Mouse (Mus musculus) kidney, postnatal 25 days (tissue): ENCODE measurements around the gene Slit2.

Experiments
- DNase-seq, 2 experiments: peaks; one replicate each; pipeline ENCODE4 v3.0.0; 2021; ENCODE audit warnings: mixed read lengths in 2 of 2

The Slit2 gene

DNA sequence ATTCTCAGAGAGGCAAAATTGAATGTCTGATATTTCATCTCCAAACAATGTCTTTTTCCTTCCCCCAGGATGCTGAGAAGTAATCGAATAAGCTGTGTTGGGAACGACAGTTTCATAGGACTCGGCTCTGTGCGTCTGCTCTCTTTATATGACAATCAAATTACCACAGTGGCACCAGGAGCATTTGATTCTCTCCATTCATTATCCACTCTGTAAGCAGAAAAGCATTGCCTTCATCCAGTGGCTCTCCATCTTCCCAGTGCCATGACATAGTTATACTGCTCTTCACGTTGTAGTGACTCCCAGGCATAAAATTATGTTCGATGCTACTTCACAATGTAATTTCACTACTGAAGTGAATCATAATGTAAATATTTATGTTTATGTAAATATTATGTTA lies 252.3 kb downstream of the Slit2 start:
- no peak for DNase-seq

DNA sequence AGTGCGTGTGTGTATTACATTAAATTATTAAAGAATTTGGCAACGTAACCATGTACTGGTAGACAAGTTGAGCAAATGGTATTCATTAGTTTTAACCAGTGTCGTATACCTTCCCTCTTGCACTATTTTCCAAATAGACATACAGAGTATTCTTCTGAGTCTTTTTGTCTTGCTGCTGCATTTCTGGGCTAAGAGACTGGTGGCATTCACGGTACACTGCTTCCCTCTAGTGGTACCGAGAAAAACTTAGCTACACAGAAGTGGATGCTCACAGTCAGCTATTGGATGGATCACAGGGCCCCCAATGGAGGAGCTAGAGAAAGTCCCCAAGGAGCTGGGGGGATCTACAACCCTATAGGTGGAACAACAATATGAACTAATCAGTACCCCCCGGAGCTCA lies 257.8 kb downstream of the Slit2 start:
- DNase-seq: peak in 1 of 2 experiments; percentile 25

DNA sequence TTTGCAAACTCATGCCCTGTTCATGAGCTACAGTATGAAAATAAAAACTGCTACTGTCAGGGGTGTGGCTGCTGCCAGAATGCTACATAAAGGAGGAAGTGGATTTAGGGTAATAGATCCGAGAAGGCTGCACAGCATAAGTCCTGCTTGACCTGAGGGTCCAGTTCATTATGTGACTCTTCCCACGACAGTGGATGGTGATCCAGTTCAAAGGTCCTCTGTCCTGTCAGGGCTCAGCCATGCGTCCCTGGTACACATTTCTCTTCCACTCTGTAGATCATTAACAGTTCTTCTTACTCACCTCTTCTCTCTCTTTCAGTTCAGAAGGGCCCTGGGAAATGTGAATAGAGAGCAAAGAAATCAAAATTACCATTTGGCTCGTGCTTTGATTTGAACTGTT lies 265.4 kb downstream of the Slit2 start:
- peak; percentile 49 to 83 for DNase-seq

DNA sequence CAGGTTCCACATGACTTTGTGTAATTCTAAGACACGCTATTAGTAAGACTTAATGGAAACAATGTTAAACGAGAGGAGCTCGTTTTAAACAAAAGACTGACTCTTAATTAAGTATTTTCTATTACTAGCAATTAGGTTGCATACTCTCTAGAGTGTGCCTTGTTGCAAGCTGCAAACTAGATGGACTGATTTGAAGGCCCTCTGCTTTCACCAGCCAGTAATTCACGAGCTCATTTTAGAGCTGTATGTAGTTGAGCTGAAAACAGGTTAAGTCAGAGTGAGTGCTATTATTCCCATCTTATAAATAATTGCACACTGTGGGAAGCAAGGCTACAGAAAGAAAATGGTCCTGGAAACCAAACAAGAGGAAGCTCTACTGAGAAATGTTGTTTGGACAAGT lies 294.6 kb downstream of the Slit2 start:
- DNase-seq: no peak

DNA sequence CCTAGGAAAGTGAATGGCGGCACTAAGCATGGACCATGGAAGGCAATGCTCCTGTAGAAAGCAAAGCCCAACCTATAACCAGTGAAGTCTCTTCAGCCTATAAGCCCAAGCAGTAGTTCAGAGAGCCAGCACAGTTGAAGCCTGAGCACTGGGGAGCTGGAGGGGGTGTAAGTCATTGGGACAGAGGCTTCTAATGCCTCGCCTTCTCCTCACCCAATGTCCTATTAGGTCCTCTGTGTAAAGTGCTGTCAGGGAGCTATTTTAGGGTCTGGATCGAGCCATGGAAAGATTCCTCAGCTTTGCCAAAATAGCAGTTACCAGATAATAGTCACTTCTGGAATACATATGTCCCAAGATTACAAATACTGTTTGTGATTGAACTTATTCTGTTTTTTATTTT lies 318.2 kb downstream of the Slit2 start:
- DNase-seq: no peak

DNA sequence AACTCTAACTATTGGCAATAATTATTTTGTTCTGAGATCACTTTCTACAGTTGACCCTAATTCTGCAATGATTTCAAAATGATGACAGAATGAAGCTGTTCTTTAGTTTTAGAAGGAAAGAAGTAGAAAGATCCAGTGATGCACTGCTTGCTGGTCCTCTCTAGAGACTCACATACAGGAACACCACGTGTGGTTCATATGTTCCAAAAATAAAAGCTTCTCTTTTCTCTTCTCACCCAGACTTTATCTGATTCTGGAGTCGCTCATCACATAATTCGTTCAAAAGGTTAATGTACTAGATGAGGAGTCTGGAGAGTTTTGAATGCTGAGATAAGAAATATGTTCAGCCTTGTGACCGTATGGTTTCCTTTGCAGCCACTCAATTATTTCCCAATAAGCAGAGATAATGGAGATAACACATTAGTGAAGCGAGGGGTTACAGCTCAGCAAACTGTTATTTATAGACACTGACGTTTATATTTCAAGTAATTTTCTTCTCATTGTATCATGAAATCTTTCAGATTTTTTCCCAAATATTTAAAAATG lies 332.2 kb downstream of the Slit2 start:
- DNase-seq: no peak

DNA sequence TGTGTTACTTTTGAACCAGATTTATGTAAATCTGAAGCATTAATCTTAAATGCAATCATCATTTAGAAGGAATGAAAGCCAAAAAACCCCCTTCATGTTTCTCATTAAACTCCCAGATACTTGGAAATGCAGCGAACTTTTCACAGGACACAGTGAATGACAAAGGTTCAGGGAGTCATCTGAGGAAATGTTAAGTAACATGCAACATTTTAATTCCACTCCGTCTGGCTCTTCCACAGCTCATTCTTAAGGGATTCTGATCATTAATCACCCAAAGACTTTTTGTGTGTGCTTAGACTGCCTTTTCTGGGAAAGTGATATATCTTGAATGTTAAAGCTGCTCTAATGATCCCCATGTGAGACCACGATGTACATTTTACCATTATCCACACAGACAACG lies 337.7 kb downstream of the Slit2 start:
- DNase-seq: no peak

DNA sequence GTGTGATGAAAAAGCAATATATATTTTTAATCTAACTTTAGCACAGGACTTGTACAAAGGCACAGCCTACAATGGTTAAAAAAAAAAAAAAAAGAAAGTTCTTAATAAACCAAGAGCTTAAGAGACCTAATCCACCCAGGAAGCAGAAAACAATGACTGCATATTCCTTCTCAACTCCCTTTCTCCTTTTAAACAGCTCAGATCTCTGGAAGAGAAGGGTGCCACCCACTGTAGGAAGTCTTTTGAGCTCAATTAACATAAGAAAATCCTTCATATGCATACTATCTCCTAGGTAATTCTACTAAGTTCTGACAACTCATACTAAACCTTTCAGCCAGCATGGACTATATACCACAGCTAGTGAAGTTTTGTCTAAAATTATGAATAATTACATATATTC lies 343.3 kb downstream of the Slit2 start:
- DNase-seq: no peak

DNA sequence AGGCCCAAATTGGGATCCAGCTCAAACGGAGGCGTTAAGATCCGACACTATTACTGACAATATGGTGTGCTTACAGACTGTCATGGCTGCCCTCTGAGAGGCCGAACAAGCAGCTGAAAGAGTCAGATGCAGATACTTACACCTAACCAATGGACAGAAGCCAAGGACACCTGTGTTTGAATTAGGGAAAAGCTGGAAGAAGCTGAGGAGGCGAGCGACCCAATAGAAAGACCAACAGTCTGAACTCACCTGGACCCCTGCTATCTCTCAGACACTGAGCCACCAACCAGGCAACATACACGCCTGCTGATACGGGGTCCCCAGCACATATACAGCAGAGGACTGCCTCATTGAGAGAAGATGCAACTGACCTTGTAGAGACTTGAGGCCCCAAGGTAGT lies 344.7 kb downstream of the Slit2 start, which contains the start of gene 5730480H06Rik:
Gene 5730480H06Rik (plus strand): TSS at position 301 of the 400 bp plus-strand sequence.
- no peak for DNase-seq

DNA sequence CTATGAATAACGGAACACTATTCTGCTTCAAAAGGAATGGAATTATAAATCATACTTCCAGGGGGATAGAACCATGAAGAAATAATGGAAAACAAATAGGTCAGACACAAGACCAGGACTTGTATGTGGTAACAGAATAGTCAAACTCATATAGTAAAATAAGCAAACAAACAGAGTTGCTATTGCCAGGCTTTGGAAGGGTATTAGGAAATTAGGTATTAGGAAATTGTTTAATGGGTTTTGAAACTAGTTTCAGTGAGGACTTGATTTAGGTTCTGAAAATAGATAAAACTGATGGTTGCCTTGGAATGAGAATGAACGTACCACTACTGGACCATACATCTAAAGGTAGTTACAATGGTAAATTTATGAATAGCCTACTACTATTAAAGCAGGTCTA lies 346.8 kb downstream of the Slit2 start:
- DNase-seq: no peak

DNA sequence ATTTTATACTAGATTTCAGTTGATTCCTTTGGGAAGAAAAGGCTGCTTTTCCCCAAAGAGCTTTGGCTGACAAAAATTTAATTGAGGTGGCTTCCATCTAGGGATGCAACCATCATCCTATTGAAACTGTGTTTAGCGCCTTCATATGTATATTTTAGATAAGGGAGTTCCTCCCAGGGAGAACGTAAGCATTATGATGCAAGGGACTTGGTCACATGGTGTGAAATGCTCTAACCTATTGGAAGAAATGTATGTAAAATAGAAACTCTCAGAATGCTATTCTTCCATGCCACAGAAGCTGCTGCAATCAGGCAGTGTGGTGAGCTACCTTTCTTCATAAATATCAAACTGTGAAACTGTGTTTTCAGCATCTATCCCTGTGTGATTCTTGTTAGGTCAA lies 347.9 kb downstream of the Slit2 start:
- DNase-seq: no peak

DNA sequence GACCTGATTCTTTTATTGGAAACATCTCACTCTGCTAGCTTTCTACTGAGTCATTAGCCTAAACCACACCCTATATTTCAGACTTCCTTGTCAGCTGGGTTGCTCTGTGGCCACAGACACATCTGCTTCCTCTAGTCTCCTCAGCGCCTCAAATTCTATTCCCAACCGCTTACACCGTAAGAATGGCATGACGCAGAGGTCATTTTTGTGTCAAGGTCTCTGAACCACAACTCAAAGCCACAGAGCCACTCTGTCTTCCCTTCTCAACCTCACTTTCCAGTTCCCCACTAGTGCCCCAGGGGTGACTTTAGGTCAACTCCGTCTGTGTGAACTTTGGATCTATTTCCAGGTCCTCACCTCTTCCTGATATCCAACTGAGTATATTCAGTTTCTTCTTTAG lies 348.5 kb downstream of the Slit2 start:
- DNase-seq: no peak

DNA sequence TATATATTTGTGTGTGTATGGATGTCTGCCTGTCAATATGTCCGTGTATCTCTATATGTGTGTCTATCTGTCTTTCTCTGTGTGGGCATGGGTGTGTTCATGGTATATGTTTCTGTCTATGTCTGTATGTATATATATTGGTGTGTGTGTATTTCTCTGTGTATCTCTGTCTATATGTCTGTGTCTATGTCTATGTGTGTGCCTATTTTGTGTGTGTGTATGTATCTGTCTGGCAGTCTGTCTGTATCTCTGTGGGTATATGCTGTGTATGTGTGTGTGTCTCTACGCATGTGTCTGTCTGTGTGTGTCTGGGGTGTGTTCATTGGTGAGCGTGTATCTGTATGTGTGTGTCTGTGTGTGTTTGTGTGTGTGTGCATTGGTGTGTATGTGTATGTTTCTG lies 350.5 kb downstream of the Slit2 start:
- DNase-seq: no peak

DNA sequence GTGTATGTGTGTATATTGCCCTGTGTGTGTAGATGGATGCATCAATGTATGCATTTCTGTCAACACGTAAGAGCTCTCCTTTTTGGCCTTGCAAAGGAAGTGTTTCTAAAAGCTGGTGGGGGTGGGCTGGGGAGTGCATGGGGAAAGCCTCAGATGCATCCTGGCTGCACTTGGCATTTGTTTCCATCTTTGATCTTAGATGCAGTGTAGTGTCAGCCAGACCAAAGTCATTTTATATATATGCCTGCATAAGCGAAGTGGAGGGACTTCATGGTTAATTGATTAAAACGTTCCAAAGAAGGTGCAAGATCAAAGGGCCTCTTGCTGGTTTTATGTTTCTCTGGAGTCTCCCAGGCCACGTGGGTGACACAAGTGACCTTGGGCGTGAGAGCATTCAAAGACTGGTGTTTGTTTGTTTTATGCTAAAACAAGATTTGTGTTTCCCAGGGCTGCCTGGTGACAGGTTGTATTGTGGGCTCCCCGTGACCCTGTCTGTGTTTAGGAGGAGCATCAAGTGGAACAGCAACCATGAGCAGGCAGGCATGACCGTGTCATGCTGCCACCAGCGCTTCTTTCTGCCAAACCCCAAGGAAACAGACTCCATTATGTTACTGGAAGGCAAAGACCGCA lies 351.1 kb downstream of the Slit2 start:
- DNase-seq: peak in 1 of 2 experiments; percentile 32

DNA sequence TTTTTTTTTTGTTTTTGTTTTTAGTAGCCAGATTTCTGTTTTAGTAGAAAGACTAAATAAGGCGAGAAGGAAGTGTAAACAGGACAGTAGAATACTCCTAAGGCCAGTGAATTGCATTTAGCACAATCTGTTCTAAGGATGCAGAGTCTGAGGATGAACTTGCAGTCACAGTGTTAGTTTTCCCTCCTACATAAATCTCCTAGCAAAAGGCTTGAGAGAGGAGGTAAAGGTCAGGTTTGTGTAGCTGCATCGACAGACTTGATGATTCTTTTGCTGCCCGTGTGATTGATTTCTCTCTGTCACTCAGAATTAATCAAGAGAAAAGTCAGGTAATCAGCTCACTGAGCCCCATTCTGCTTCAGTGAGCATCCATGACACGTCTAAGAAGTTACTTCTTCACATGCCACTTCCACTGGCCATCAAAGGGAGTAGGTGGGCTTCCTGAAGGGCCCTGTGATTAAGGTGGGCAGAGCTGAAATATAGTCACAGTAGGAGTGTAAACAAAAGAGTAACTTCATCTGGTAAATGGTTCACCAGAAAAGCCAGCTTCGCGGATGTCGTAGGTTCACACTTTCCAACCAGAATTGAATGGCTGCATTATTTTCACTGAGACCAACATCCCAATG lies 358.0 kb downstream of the Slit2 start:
- no peak for DNase-seq

DNA sequence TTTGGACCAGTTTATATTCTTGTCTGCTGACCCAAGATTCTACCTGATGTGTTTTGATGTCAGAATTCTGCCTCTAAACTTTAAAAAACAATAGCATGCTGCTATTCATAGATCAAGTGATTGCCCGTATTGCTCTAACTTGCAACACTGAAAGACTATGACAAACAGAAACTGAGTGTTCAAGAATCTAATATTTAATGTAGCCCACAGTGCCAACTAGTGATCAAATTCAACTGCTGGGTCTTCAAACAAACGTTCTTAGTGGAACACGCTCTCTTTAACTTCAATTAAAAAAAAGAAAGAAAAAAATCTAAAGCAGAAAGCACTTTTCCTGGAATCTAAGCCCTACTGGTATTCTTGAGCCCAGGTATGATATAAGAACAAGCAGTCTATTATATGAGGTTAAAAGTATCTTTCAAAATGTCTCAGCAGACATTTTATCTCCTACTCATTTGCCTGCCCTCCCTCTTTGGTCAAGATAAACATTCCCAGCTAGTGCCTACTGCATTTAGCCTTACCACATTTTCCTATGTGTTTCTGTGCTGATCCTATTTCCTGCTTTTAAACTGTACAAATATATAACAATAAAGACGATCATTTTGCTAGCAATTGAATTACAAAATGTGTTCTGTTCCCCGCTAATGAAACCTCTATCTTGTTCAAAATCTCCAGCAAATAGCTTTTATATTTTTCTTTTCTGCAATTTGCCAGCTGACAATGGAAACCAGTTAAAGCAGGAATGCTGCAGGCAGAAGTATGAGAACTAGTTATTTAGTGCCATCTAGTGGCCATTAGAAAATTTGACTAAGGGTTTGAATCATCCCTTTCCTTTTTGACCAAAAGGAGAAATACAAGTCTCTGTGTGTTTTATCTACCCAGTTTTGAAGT lies 362.4 kb downstream of the Slit2 start:
- no peak for DNase-seq

DNA sequence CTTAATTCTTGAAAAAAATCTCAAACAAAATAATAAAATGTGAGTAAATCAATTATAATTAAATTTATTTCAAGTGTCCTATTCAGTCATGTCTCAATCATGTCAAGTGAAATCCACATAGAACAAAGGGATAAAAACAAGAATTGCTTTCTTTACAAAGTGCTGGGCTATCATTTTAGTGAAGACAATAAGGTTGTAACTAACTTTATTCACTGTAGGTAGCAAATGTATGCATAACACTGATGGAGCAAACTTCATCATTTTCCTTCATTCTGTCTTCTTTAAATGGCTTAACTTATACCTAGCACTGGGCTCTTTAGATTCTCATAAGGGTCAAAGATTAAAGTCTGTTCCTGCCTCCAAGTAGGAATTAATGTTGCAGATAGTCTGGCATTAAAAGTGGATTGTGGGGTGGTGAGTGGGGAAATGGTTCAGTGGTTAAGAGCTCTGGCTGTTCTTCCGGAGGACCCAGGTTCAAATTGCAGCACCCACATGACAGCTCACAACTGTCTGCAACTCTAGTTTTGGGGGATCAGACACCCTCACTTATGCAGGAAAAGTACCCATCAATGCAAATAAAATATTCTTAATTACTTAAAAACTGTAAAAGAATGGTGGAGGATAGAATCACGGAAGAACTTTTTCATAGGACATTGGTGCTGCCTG lies 363.2 kb downstream of the Slit2 start:
- DNase-seq: no peak

DNA sequence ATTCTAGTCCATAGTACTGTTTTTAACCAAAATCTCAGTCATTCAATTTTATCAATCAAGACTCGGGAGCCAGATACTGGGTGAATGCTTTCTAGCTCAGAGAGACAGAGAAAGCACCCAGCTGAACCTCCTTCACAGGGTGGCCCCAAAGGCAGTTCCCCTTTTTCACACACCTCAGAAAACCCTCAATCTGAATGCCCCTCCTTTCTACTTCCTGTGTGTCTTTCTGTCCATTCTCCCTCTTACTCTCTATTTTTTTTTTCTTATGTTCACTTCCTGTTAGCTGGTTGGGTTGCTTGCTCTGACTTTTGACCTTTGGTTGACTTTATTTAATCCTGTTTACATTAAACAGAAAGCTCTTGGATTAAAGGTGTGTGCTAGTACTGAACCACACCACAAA lies 366.4 kb downstream of the Slit2 start:
- DNase-seq: no peak
